Mouse (Mus musculus) limb, embryonic 11.5 days (tissue): ENCODE results near the gene Serpina3k. TPM values are rescaled to one million over a fixed set of nuclear protein-coding genes. Genes with fewer than 3 reads are reported as not detected.
"Not testable (repeated sequence)": the region's sequence is repeated elsewhere in the genome, so short reads cannot be mapped to it uniquely, and the experiment has no call there.

Experiments used
- ATAC-seq: fragments of 200-750 bp; cut with Nextera tagmentation; 2 replicates; pipeline ENCODE4 v1.8.0; 2017; ENCODE audit warnings: low read depth; ENCODE audit not compliant: insufficient number of reproducible peaks, low FRiP score, low TSS enrichment
- DNase-seq: peaks from one replicate; pipeline ENCODE4 v3.0.0-alpha.2; 2015; ENCODE audit warnings: low spot score
- H3K27ac ChIP-seq: fragments of 300-500 bp; sonication (generic); replicated peaks from 2 replicates; pipeline ENCODE4 v1.5.1; 2014; ENCODE audit warnings: low read depth, mild to moderate bottlenecking, low read length
- H3K27me3 ChIP-seq: fragments of 300-500 bp; sonication (generic); 2 replicates; pipeline ENCODE4 v1.6.1; 2014; ENCODE audit warnings: mild to moderate bottlenecking, low read length, mixed read lengths; ENCODE audit not compliant: control insufficient read depth, insufficient read depth
- H3K36me3 ChIP-seq: fragments of 300-500 bp; sonication (generic); 2 replicates; pipeline ENCODE4 v1.6.1; 2014; ENCODE audit warnings: mild to moderate bottlenecking, low read length, moderate library complexity, mixed read lengths; ENCODE audit not compliant: control insufficient read depth, insufficient read depth
- H3K4me1 ChIP-seq: fragments of 300-500 bp; sonication (generic); 2 replicates; pipeline ENCODE4 v1.6.1; 2014; ENCODE audit warnings: low read length, mixed read lengths; ENCODE audit not compliant: control insufficient read depth, insufficient read depth
- H3K4me2 ChIP-seq: fragments of 300-500 bp; sonication (generic); 2 replicates; pipeline ENCODE4 v1.6.1; 2014; ENCODE audit warnings: low read depth, mild to moderate bottlenecking, moderate library complexity; ENCODE audit not compliant: severe bottlenecking
- H3K4me3 ChIP-seq: fragments of 300-500 bp; sonication (generic); 2 replicates; pipeline ENCODE4 v1.5.1; 2014; ENCODE audit warnings: low read depth, low read length
- H3K9ac ChIP-seq: fragments of 300-500 bp; sonication (generic); 2 replicates; pipeline ENCODE4 v1.6.1; 2014; ENCODE audit warnings: mild to moderate bottlenecking, low read length
- H3K9me3 ChIP-seq: fragments of 300-500 bp; sonication (generic); 2 replicates; pipeline ENCODE4 v1.6.1; 2016; ENCODE audit warnings: low read length; ENCODE audit not compliant: control insufficient read depth
- WGBS: fragments of 180-500 bp; shearing (Covaris S2); extraction: QIAGEN DNeasy Blood & Tissue Kit; methylation state at CpG from one replicate; pipeline ENCODE4 v1.1.7; 2014; 5-methylcytosine and 5-hydroxymethylcytosine counted together
- polyA plus RNA-seq: library from polyadenylated mRNA; unstranded; fragments of >200 nt; fragmentation: Nextera tagmentation; extraction: Ambion mirVana; gene quantifications from 2 replicates; pipeline ENCODE4 v1.2.1, GENCODE M21; 2014

Gene Serpina3k
- polyA plus RNA-seq = not detected in 2 replicates

- DNase-seq, H3K9ac ChIP-seq, H3K9me3 ChIP-seq, H3K4me3 ChIP-seq, H3K27me3 ChIP-seq, H3K27ac ChIP-seq, ATAC-seq, H3K4me2 ChIP-seq, H3K36me3 ChIP-seq, H3K4me1 ChIP-seq: not testable (repeated sequence)
- WGBS = 82% methylated on average over 3 of the region's 3 CpGs
These were observed at the start of gene Serpina3k, which contains the start of gene Serpina3m for GRCm38 (mm10) chr12:104338226-104338625. TSS of gene Serpina3k (plus strand) at chr12:104338486. TSS of gene Serpina3m (plus strand) at chr12:104338486.

- no peaks in the 10 kb centered on the region for H3K27me3 ChIP-seq
- no peaks in the 10 kb centered on the region for H3K36me3 ChIP-seq
- H3K4me2 ChIP-seq = no peak overlapping the region
- WGBS = 41% methylated on average over 4 of the region's 4 CpGs
- ATAC-seq (no peak), DNase-seq (no peak)
- H3K9me3 ChIP-seq = no peaks in the 10 kb centered on the region
- no peak overlapping the region for H3K4me3 ChIP-seq
- H3K27ac ChIP-seq = no peak overlapping the region
- H3K4me1 ChIP-seq = no peaks in the 10 kb centered on the region
- no peak overlapping the region for H3K9ac ChIP-seq
These were observed 48.4 kb upstream of the Serpina3k start for GRCm38 (mm10) chr12:104289872-104290271.

GRCm38 (mm10) chr12:104293963-104294362 is 44.3 kb upstream of the Serpina3k start:
- Histone ChIP-seq H3K36me3 (no peaks in the 10 kb centered on the region), H3K27me3 (no peaks in the 10 kb centered on the region), H3K9me3 (no peaks in the 10 kb centered on the region), H3K9ac (no peak overlapping the region), H3K4me1 (no peaks in the 10 kb centered on the region), H3K27ac (no peak overlapping the region), H3K4me2 (no peak overlapping the region), H3K4me3 (no peak overlapping the region)
- ATAC-seq (no peak), DNase-seq (no peak)
- WGBS = 83% methylated on average over 2 of the region's 2 CpGs

GRCm38 (mm10) chr12:104298049-104298448 is 40.2 kb upstream of the Serpina3k start:
- Histone ChIP-seq H3K4me1 (no peaks in the 10 kb centered on the region), H3K27ac (no peak overlapping the region), H3K36me3 (no peaks in the 10 kb centered on the region), H3K4me3 (no peak overlapping the region), H3K27me3 (no peaks in the 10 kb centered on the region), H3K9ac (no peak overlapping the region), H3K9me3 (no peaks in the 10 kb centered on the region), H3K4me2 (no peak overlapping the region)
- ATAC-seq (no peak), DNase-seq (no peak)
- 86% methylated on average over 2 of the region's 2 CpGs for WGBS

GRCm38 (mm10) chr12:104305991-104306390 is 32.3 kb upstream of the Serpina3k start:
- DNase-seq (no peak), ATAC-seq (no peak)
- no peak overlapping the region for H3K9ac ChIP-seq
- no peak overlapping the region for H3K27ac ChIP-seq
- H3K27me3 ChIP-seq = no peaks in the 10 kb centered on the region
- 84% methylated on average over 4 of the region's 4 CpGs for WGBS
- H3K4me2 ChIP-seq = no peak overlapping the region
- H3K4me3 ChIP-seq = no peak overlapping the region
- no peaks in the 10 kb centered on the region for H3K36me3 ChIP-seq
- H3K9me3 ChIP-seq = no peaks in the 10 kb centered on the region
- no peaks in the 10 kb centered on the region for H3K4me1 ChIP-seq

- Histone ChIP-seq H3K27ac (no peak within 1 kb of the TSS), H3K9ac (no peak within 1 kb of the TSS), H3K4me2 (no peak within 1 kb of the TSS), H3K4me3 (no peak within 1 kb of the TSS), H3K4me1 (no peaks in the 10 kb centered on the region), H3K36me3 (no peaks in the 10 kb centered on the region), H3K27me3 (no peaks in the 10 kb centered on the region), H3K9me3 (no peaks in the 10 kb centered on the region)
- ATAC-seq (no peak), DNase-seq (no peak)
- 91% methylated on average over 1 of the region's 1 CpGs for WGBS
These were observed 24.0 kb upstream of the Serpina3k start, which contains the start of gene Serpina3j for GRCm38 (mm10) chr12:104314253-104314652. TSS of gene Serpina3j (plus strand) at chr12:104314553.

- WGBS = 84% methylated on average over 1 of the region's 1 CpGs
- DNase-seq (no peak), ATAC-seq (no peak)
- H3K4me2 ChIP-seq = no peak overlapping the region
- H3K4me3 ChIP-seq = no peak overlapping the region
- no peaks in the 10 kb centered on the region for H3K4me1 ChIP-seq
- H3K36me3 ChIP-seq = no peaks in the 10 kb centered on the region
- no peak overlapping the region for H3K27ac ChIP-seq
- no peaks in the 10 kb centered on the region for H3K9me3 ChIP-seq
- no peaks in the 10 kb centered on the region for H3K27me3 ChIP-seq
- H3K9ac ChIP-seq = no peak overlapping the region
These were observed 15.8 kb upstream of the Serpina3k start for GRCm38 (mm10) chr12:104322454-104322853.

- DNase-seq (no peak), ATAC-seq (no peak)
- H3K4me3 ChIP-seq = no peak overlapping the region
- no peak overlapping the region for H3K27ac ChIP-seq
- H3K9ac ChIP-seq = no peak overlapping the region
- no peaks in the 10 kb centered on the region for H3K27me3 ChIP-seq
- H3K9me3 ChIP-seq = no peaks in the 10 kb centered on the region
- H3K36me3 ChIP-seq = no peaks in the 10 kb centered on the region
- 29% methylated on average over 1 of the region's 1 CpGs for WGBS
- H3K4me2 ChIP-seq = no peak overlapping the region
- H3K4me1 ChIP-seq = no peaks in the 10 kb centered on the region
These were observed 6.6 kb upstream of the Serpina3k start for GRCm38 (mm10) chr12:104331701-104332100.

GRCm38 (mm10) chr12:104336873-104337272 is 1.4 kb upstream of the Serpina3k start:
- H3K4me3 ChIP-seq, H3K27me3 ChIP-seq, DNase-seq, H3K36me3 ChIP-seq, H3K9me3 ChIP-seq, H3K4me1 ChIP-seq, ATAC-seq, H3K9ac ChIP-seq, H3K27ac ChIP-seq, H3K4me2 ChIP-seq: not testable (repeated sequence)
